Mouse (Mus musculus): ENCODE results near the gene Slc2a1. TPM values are rescaled to one million over a fixed set of nuclear protein-coding genes. Genes with fewer than 3 reads are reported as not detected.

Slc2a1 gene
- total and polyA plus RNA-seq, 2 experiments from 2014 or later = 19.7 to 93.0 TPM

- Histone ChIP-seq H3K27me3 (ENCODE audit: control insufficient read depth, insufficient read depth, low read length) (no peaks in the 10 kb centered on the region), H3K9ac (replicated peaks; ENCODE audit: low read depth, low read length) (peak overlapping the region; percentile 27; the same call in 1 of the 2 replicates), H3K27ac (ENCODE audit: low read depth) (peak overlapping the region; percentile 91), H3K4me3 (ENCODE audit: low read depth, low read length) (no peak overlapping the region), H3K36me3 (replicated peaks; ENCODE audit: control insufficient read depth, insufficient read depth, low read length) (peaks cover 5% of the 10 kb centered on the region; the same call in 1 of the 2 replicates), H3K9me3 (replicated peaks; ENCODE audit: control insufficient read depth, low read length) (no peaks in the 10 kb centered on the region), H3K4me1 (ENCODE audit: control insufficient read depth, insufficient read depth) (peaks cover 73% of the 10 kb centered on the region), H3K4me2 (ENCODE audit: low read depth, low read length) (peak overlapping the region; percentile 20)
- 19% methylated on average over 6 of the region's 6 CpGs for WGBS
- peak; percentile 76 for ATAC-seq (ENCODE audit: insufficient read depth, low read depth)
- TF ChIP-seq CTCF (IDR thresholded peaks at IDR 0.05; ENCODE audit: low read depth) = no peak
- TF ChIP-seq EP300 (IDR thresholded peaks at IDR 0.05; ENCODE audit: low read depth) = no peak; the same call in 1 of the 2 replicates
- peak; percentile 80 for DNase-seq (ENCODE audit: low spot score)
These were observed 7.1 kb downstream of the Slc2a1 start for GRCm38 (mm10) chr4:119115611-119116070.

GRCm38 (mm10) chr4:119116336-119116735 is 7.8 kb downstream of the Slc2a1 start:
- TF ChIP-seq CTCF (IDR thresholded peaks at IDR 0.05; ENCODE audit: low read depth) = no peak
- TF ChIP-seq EP300 (IDR thresholded peaks at IDR 0.05; ENCODE audit: low read depth) = no peak
- Histone ChIP-seq H3K4me1 (ENCODE audit: control insufficient read depth, insufficient read depth) (peaks cover 70% of the 10 kb centered on the region), H3K27ac (ENCODE audit: low read depth) (peak overlapping the region; percentile 91), H3K9me3 (replicated peaks; ENCODE audit: control insufficient read depth, low read length) (no peaks in the 10 kb centered on the region), H3K9ac (replicated peaks; ENCODE audit: low read depth, low read length) (no peak overlapping the region), H3K27me3 (ENCODE audit: control insufficient read depth, insufficient read depth, low read length) (no peaks in the 10 kb centered on the region), H3K4me2 (ENCODE audit: low read depth, low read length) (no peak overlapping the region), H3K4me3 (ENCODE audit: low read depth, low read length) (no peak overlapping the region), H3K36me3 (replicated peaks; ENCODE audit: control insufficient read depth, insufficient read depth, low read length) (peaks cover 6% of the 10 kb centered on the region; the same call in 1 of the 2 replicates)
- WGBS = 68% methylated on average over 1 of the region's 1 CpGs
- ATAC-seq (ENCODE audit: insufficient read depth, low read depth) = no peak
- no peak for DNase-seq (ENCODE audit: low spot score)

- Histone ChIP-seq H3K9me3 (replicated peaks; ENCODE audit: control insufficient read depth, low read length) (no peaks in the 10 kb centered on the region), H3K27me3 (ENCODE audit: control insufficient read depth, insufficient read depth, low read length) (no peaks in the 10 kb centered on the region), H3K27ac (ENCODE audit: low read depth) (peak overlapping the region; percentile 91), H3K9ac (replicated peaks; ENCODE audit: low read depth, low read length) (no peak overlapping the region), H3K36me3 (replicated peaks; ENCODE audit: control insufficient read depth, insufficient read depth, low read length) (peaks cover 8% of the 10 kb centered on the region; the same call in 1 of the 2 replicates), H3K4me1 (ENCODE audit: control insufficient read depth, insufficient read depth) (peaks cover 65% of the 10 kb centered on the region), H3K4me3 (ENCODE audit: low read depth, low read length) (no peak overlapping the region), H3K4me2 (ENCODE audit: low read depth, low read length) (no peak overlapping the region)
- no peak for TF ChIP-seq EP300 (IDR thresholded peaks at IDR 0.05; ENCODE audit: low read depth)
- TF ChIP-seq CTCF (IDR thresholded peaks at IDR 0.05; ENCODE audit: low read depth) = no peak
- DNase-seq (ENCODE audit: low spot score) (no peak), ATAC-seq (ENCODE audit: insufficient read depth, low read depth) (no peak)
- WGBS = 54% methylated on average over 5 of the region's 5 CpGs
These were observed 9.1 kb downstream of the Slc2a1 start for GRCm38 (mm10) chr4:119117571-119117970.

- Histone ChIP-seq H3K4me1 (ENCODE audit: control insufficient read depth, insufficient read depth) (peaks cover 65% of the 10 kb centered on the region), H3K9ac (replicated peaks; ENCODE audit: low read depth, low read length) (no peak overlapping the region; the same call in 1 of the 2 replicates), H3K27me3 (ENCODE audit: control insufficient read depth, insufficient read depth, low read length) (no peaks in the 10 kb centered on the region), H3K27ac (ENCODE audit: low read depth) (peak overlapping the region; percentile 91), H3K4me3 (ENCODE audit: low read depth, low read length) (no peak overlapping the region), H3K36me3 (replicated peaks; ENCODE audit: control insufficient read depth, insufficient read depth, low read length) (peaks cover 12% of the 10 kb centered on the region; the same call in 1 of the 2 replicates), H3K4me2 (ENCODE audit: low read depth, low read length) (no peak overlapping the region), H3K9me3 (replicated peaks; ENCODE audit: control insufficient read depth, low read length) (no peaks in the 10 kb centered on the region)
- peak; percentile 86 for DNase-seq (ENCODE audit: low spot score)
- WGBS = 20% methylated on average over 4 of the region's 4 CpGs
- ATAC-seq (ENCODE audit: insufficient read depth, low read depth) = peak; percentile 87
- no peak for TF ChIP-seq CTCF (IDR thresholded peaks at IDR 0.05; ENCODE audit: low read depth)
- TF ChIP-seq EP300 (IDR thresholded peaks at IDR 0.05; ENCODE audit: low read depth) = peak; percentile 92
These were observed 10.2 kb downstream of the Slc2a1 start for GRCm38 (mm10) chr4:119118659-119119077.

- H3K27ac ChIP-seq (ENCODE audit: low read depth) = peak overlapping the region; percentile 91
- H3K36me3 ChIP-seq (replicated peaks; ENCODE audit: control insufficient read depth, insufficient read depth, low read length) = peaks cover 12% of the 10 kb centered on the region; the same call in 1 of the 2 replicates
- H3K4me2 ChIP-seq (ENCODE audit: low read depth, low read length) = no peak overlapping the region
- no peaks in the 10 kb centered on the region for H3K9me3 ChIP-seq (replicated peaks; ENCODE audit: control insufficient read depth, low read length)
- no peak for ATAC-seq (ENCODE audit: insufficient read depth, low read depth)
- no peak overlapping the region for H3K4me3 ChIP-seq (ENCODE audit: low read depth, low read length)
- DNase-seq (ENCODE audit: low spot score) = no peak
- peaks cover 69% of the 10 kb centered on the region for H3K4me1 ChIP-seq (ENCODE audit: control insufficient read depth, insufficient read depth)
- H3K9ac ChIP-seq (replicated peaks; ENCODE audit: low read depth, low read length) = no peak overlapping the region
- TF ChIP-seq CTCF (IDR thresholded peaks at IDR 0.05; ENCODE audit: low read depth) (no peak), EP300 (IDR thresholded peaks at IDR 0.05; ENCODE audit: low read depth) (no peak)
- no peaks in the 10 kb centered on the region for H3K27me3 ChIP-seq (ENCODE audit: control insufficient read depth, insufficient read depth, low read length)
- 53% methylated on average over 5 of the region's 5 CpGs for WGBS
These were observed 10.8 kb downstream of the Slc2a1 start for GRCm38 (mm10) chr4:119119354-119119753.

- 76% methylated on average over 6 of the region's 6 CpGs for WGBS
- no peak for TF ChIP-seq EP300 (IDR thresholded peaks at IDR 0.05; ENCODE audit: low read depth)
- no peak for TF ChIP-seq CTCF (IDR thresholded peaks at IDR 0.05; ENCODE audit: low read depth)
- no peaks in the 10 kb centered on the region for H3K9me3 ChIP-seq (replicated peaks; ENCODE audit: control insufficient read depth, low read length)
- ATAC-seq (ENCODE audit: insufficient read depth, low read depth) (no peak), DNase-seq (ENCODE audit: low spot score) (no peak)
- H3K4me2 ChIP-seq (ENCODE audit: low read depth, low read length) = no peak overlapping the region
- no peak overlapping the region for H3K9ac ChIP-seq (replicated peaks; ENCODE audit: low read depth, low read length)
- H3K36me3 ChIP-seq (replicated peaks; ENCODE audit: control insufficient read depth, insufficient read depth, low read length) = peaks cover 12% of the 10 kb centered on the region; the same call in 1 of the 2 replicates
- no peak overlapping the region for H3K4me3 ChIP-seq (ENCODE audit: low read depth, low read length)
- H3K27ac ChIP-seq (ENCODE audit: low read depth) = peak overlapping the region; percentile 91; the same call in 1 of the 2 replicates
- no peaks in the 10 kb centered on the region for H3K27me3 ChIP-seq (ENCODE audit: control insufficient read depth, insufficient read depth, low read length)
- H3K4me1 ChIP-seq (ENCODE audit: control insufficient read depth, insufficient read depth) = peaks cover 71% of the 10 kb centered on the region
These were observed 11.6 kb downstream of the Slc2a1 start for GRCm38 (mm10) chr4:119120095-119120494.

Measured in heart, postnatal 0 days (tissue).